Mouse (Mus musculus): Measurements from ENCODE around the gene Rassf6. TPM values are rescaled to one million over a fixed set of nuclear protein-coding genes. Genes with fewer than 3 reads are reported as not detected.

Rassf6 gene
- total and polyA plus RNA-seq, 2 experiments from 2014 or later = 0.76 to 1.2 TPM

GRCm38 (mm10) chr5:90590676-90591075 lies 49.8 kb downstream of the Rassf6 start:
- H3K4me2 ChIP-seq (ENCODE audit: low read depth) = no peak overlapping the region
- no peak for DNase-seq
- no peaks in the 10 kb centered on the region for H3K9me3 ChIP-seq (ENCODE audit: low read length)
- H3K36me3 ChIP-seq (ENCODE audit: insufficient read depth) = no peaks in the 10 kb centered on the region
- no peak for ATAC-seq
- H3K4me3 ChIP-seq (ENCODE audit: low read depth, low read length) = no peak overlapping the region
- H3K27me3 ChIP-seq (ENCODE audit: insufficient read depth, low read length) = no peaks in the 10 kb centered on the region
- no peak for TF ChIP-seq CTCF (IDR thresholded peaks at IDR 0.05; ENCODE audit: low read depth)
- no peaks in the 10 kb centered on the region for H3K4me1 ChIP-seq (ENCODE audit: insufficient read depth)
- H3K27ac ChIP-seq (ENCODE audit: low read depth, low read length) = no peak overlapping the region
- 82% methylated on average over 10 of the region's 10 CpGs for WGBS
- H3K9ac ChIP-seq = no peak overlapping the region

DNA sequence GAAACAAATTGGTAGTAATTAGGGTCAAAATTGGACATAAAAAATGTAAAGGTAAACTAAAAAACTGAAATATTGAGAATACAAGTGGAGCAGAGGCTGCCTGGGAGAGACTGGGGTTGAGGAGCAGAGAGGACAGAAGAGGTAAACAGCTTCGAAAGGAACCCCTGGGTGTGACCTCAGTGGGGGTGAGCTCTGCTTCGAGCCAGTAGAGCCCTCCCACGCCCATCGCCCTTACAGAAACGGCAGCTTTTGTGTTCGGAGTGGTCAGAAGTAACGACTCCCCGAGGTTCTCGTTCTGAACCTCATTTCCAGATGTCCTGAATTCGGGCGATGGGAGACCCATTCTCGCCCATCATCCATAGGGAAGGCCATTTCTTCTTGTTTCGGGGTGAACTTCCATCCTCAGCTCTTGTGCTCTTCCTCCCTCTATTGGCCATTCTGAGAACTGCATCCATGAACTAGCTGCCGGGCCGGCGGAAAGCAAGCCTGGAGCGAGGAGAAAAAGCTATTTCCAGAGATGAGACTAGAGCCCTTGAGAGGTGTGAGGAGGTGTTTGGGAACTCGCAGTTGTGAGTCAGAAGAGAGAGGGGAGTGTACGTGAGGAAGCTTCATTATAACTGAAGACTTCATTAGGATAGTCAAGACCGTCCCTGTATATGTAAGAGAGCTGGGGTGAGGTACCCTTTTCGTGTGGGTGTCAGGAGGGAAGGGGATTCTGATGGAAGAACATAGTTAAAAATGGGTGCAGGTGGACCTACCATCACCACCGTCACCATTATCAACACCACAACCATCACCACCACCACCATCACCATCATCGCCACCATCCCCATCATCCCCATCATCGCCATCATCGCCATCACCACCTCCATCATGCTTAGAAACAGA lies 51.5 kb downstream of the Rassf6 start:
- peak overlapping the region; percentile 42 for H3K9ac ChIP-seq
- H3K36me3 ChIP-seq (ENCODE audit: insufficient read depth) = no peaks in the 10 kb centered on the region
- H3K27me3 ChIP-seq (ENCODE audit: insufficient read depth, low read length) = no peaks in the 10 kb centered on the region
- peak overlapping the region; percentile 66 for H3K4me2 ChIP-seq (ENCODE audit: low read depth)
- no peaks in the 10 kb centered on the region for H3K9me3 ChIP-seq (ENCODE audit: low read length)
- WGBS = 25% methylated on average over 25 of the region's 25 CpGs
- no peak overlapping the region for H3K27ac ChIP-seq (ENCODE audit: low read depth, low read length)
- H3K4me3 ChIP-seq (ENCODE audit: low read depth, low read length) = peak overlapping the region; percentile 35
- ATAC-seq (peak; percentile 87), DNase-seq (peak; percentile 92)
- H3K4me1 ChIP-seq (ENCODE audit: insufficient read depth) = no peaks in the 10 kb centered on the region
- TF ChIP-seq CTCF (IDR thresholded peaks at IDR 0.05; ENCODE audit: low read depth) = peak; percentile 98

GRCm38 (mm10) chr5:90588104-90588503 lies 52.4 kb downstream of the Rassf6 start:
- Histone ChIP-seq H3K4me1 (ENCODE audit: insufficient read depth) (no peaks in the 10 kb centered on the region), H3K9me3 (ENCODE audit: low read length) (no peaks in the 10 kb centered on the region), H3K9ac (no peak overlapping the region), H3K27ac (ENCODE audit: low read depth, low read length) (no peak overlapping the region), H3K4me3 (ENCODE audit: low read depth, low read length) (no peak overlapping the region), H3K27me3 (ENCODE audit: insufficient read depth, low read length) (no peaks in the 10 kb centered on the region), H3K36me3 (ENCODE audit: insufficient read depth) (no peaks in the 10 kb centered on the region), H3K4me2 (ENCODE audit: low read depth) (no peak overlapping the region)
- no peak for TF ChIP-seq CTCF (IDR thresholded peaks at IDR 0.05; ENCODE audit: low read depth)
- WGBS = 91% methylated on average over 5 of the region's 5 CpGs
- DNase-seq (no peak), ATAC-seq (no peak)

- no peaks in the 10 kb centered on the region for H3K4me1 ChIP-seq (ENCODE audit: insufficient read depth)
- no peaks in the 10 kb centered on the region for H3K9me3 ChIP-seq (ENCODE audit: low read length)
- no peak for TF ChIP-seq CTCF (IDR thresholded peaks at IDR 0.05; ENCODE audit: low read depth)
- no peak overlapping the region for H3K27ac ChIP-seq (ENCODE audit: low read depth, low read length)
- no peaks in the 10 kb centered on the region for H3K36me3 ChIP-seq (ENCODE audit: insufficient read depth)
- no peak overlapping the region for H3K4me3 ChIP-seq (ENCODE audit: low read depth, low read length)
- H3K9ac ChIP-seq = no peak overlapping the region
- ATAC-seq (no peak), DNase-seq (no peak)
- 83% methylated on average over 5 of the region's 5 CpGs for WGBS
- H3K27me3 ChIP-seq (ENCODE audit: insufficient read depth, low read length) = no peaks in the 10 kb centered on the region
- no peak overlapping the region for H3K4me2 ChIP-seq (ENCODE audit: low read depth)
Observed at GRCm38 (mm10) chr5:90586511-90586910, 53.9 kb downstream of the Rassf6 start.

GRCm38 (mm10) chr5:90584799-90585198 lies 55.7 kb downstream of the Rassf6 start:
- Histone ChIP-seq H3K27ac (ENCODE audit: low read depth, low read length) (no peak overlapping the region), H3K36me3 (ENCODE audit: insufficient read depth) (no peaks in the 10 kb centered on the region), H3K4me2 (ENCODE audit: low read depth) (no peak overlapping the region), H3K27me3 (ENCODE audit: insufficient read depth, low read length) (no peaks in the 10 kb centered on the region), H3K4me3 (ENCODE audit: low read depth, low read length) (no peak overlapping the region), H3K4me1 (ENCODE audit: insufficient read depth) (no peaks in the 10 kb centered on the region), H3K9ac (no peak overlapping the region), H3K9me3 (ENCODE audit: low read length) (no peaks in the 10 kb centered on the region)
- TF ChIP-seq CTCF (IDR thresholded peaks at IDR 0.05; ENCODE audit: low read depth) = no peak
- DNase-seq (no peak), ATAC-seq (no peak)
- WGBS = 77% methylated on average over 7 of the region's 7 CpGs

GRCm38 (mm10) chr5:90582179-90582578 lies 58.3 kb downstream of the Rassf6 start:
- no peak overlapping the region for H3K4me3 ChIP-seq (ENCODE audit: low read depth, low read length)
- ATAC-seq (no peak), DNase-seq (no peak)
- no peak for TF ChIP-seq CTCF (IDR thresholded peaks at IDR 0.05; ENCODE audit: low read depth)
- H3K27ac ChIP-seq (ENCODE audit: low read depth, low read length) = no peak overlapping the region
- no peak overlapping the region for H3K9ac ChIP-seq
- no peaks in the 10 kb centered on the region for H3K4me1 ChIP-seq (ENCODE audit: insufficient read depth)
- 94% methylated on average over 6 of the region's 6 CpGs for WGBS
- no peaks in the 10 kb centered on the region for H3K27me3 ChIP-seq (ENCODE audit: insufficient read depth, low read length)
- no peaks in the 10 kb centered on the region for H3K36me3 ChIP-seq (ENCODE audit: insufficient read depth)
- H3K9me3 ChIP-seq (ENCODE audit: low read length) = no peaks in the 10 kb centered on the region
- no peak overlapping the region for H3K4me2 ChIP-seq (ENCODE audit: low read depth)

DNA sequence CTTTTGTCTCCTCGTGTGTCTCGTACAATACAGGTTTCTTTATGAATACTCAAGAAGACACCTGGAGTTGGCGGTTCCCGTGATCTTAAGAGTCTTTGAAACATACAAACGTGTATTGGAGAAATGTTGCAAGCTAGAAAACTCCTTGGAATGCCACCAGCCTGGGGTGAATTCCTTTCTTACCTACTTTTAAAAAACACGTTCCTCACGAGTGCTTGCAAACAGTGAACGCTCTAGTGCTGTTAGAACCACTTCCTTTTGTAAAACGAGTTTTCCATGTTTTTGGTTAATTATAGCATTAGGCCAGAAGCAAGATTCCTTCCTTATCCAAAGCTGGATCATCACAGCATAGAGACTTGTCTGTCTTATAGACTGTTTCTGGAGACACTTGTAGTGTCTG lies 60.9 kb downstream of the Rassf6 start:
- no peaks in the 10 kb centered on the region for H3K36me3 ChIP-seq (ENCODE audit: insufficient read depth)
- DNase-seq = no peak
- no peak overlapping the region for H3K4me2 ChIP-seq (ENCODE audit: low read depth)
- WGBS = 93% methylated on average over 9 of the region's 9 CpGs
- no peaks in the 10 kb centered on the region for H3K27me3 ChIP-seq (ENCODE audit: insufficient read depth, low read length)
- H3K9me3 ChIP-seq (ENCODE audit: low read length) = no peaks in the 10 kb centered on the region
- no peak overlapping the region for H3K9ac ChIP-seq
- ATAC-seq = no peak
- no peak for TF ChIP-seq CTCF (IDR thresholded peaks at IDR 0.05; ENCODE audit: low read depth)
- no peak overlapping the region for H3K4me3 ChIP-seq (ENCODE audit: low read depth, low read length)
- no peak overlapping the region for H3K27ac ChIP-seq (ENCODE audit: low read depth, low read length)
- H3K4me1 ChIP-seq (ENCODE audit: insufficient read depth) = no peaks in the 10 kb centered on the region
